Mouse (Mus musculus) cerebral cortex, adult 2 months (tissue): ENCODE data around the gene Prkag3.

Source experiments
- WGBS: fragments of 180-500 bp; shearing (Covaris S2); methylation state at CpG from one replicate; pipeline ENCODE4 v1.1.7; 2018; 5-methylcytosine and 5-hydroxymethylcytosine counted together

Prkag3 gene

GRCm38 (mm10) chr1:74713099-74713858 lies 35.7 kb downstream of the Prkag3 start, which contains the start of gene Cyp27a1:
Cyp27a1 (plus strand) TSS chr1:74713574.
- WGBS, result 5% methylated on average over 35 of the region's 35 CpGs

GRCm38 (mm10) chr1:74712461-74713098 lies 36.4 kb downstream of the Prkag3 start:
- 57% methylated on average over 5 of the region's 5 CpGs for WGBS

- WGBS, result 61% methylated on average over 4 of the region's 4 CpGs
Measured at GRCm38 (mm10) chr1:74712046-74712445, 37.0 kb downstream of the Prkag3 start.

- WGBS, result 52% methylated on average over 6 of the region's 6 CpGs
Measured at GRCm38 (mm10) chr1:74709566-74709965, 39.5 kb downstream of the Prkag3 start.

- WGBS, result 83% methylated on average over 5 of the region's 5 CpGs
Measured at GRCm38 (mm10) chr1:74705016-74705415, 44.0 kb downstream of the Prkag3 start.

GRCm38 (mm10) chr1:74704156-74704555 lies 44.9 kb downstream of the Prkag3 start:
- 60% methylated on average over 3 of the region's 3 CpGs for WGBS

- 82% methylated on average over 6 of the region's 6 CpGs for WGBS
Measured at GRCm38 (mm10) chr1:74702142-74702553, 46.9 kb downstream of the Prkag3 start.

- 89% methylated on average over 1 of the region's 1 CpGs for WGBS
Measured at GRCm38 (mm10) chr1:74698791-74699190, 50.2 kb downstream of the Prkag3 start.

GRCm38 (mm10) chr1:74698353-74698752 lies 50.7 kb downstream of the Prkag3 start:
- WGBS, result 100% methylated on average over 1 of the region's 1 CpGs

GRCm38 (mm10) chr1:74697416-74697815 lies 51.6 kb downstream of the Prkag3 start:
- WGBS, result 93% methylated on average over 6 of the region's 6 CpGs

- 94% methylated on average over 4 of the region's 4 CpGs for WGBS
Measured at GRCm38 (mm10) chr1:74695836-74696235, 53.2 kb downstream of the Prkag3 start.

GRCm38 (mm10) chr1:74693891-74694583 lies 55.0 kb downstream of the Prkag3 start:
- 65% methylated on average over 8 of the region's 8 CpGs for WGBS
